Mouse (Mus musculus): ENCODE measurements around the gene Tmem178b. TPM values are rescaled to one million over a fixed set of nuclear protein-coding genes. Genes with fewer than 3 reads are reported as not detected.

The Tmem178b gene
- polyA plus RNA-seq, 1 experiment from 2014 or later: not detected

DNA sequence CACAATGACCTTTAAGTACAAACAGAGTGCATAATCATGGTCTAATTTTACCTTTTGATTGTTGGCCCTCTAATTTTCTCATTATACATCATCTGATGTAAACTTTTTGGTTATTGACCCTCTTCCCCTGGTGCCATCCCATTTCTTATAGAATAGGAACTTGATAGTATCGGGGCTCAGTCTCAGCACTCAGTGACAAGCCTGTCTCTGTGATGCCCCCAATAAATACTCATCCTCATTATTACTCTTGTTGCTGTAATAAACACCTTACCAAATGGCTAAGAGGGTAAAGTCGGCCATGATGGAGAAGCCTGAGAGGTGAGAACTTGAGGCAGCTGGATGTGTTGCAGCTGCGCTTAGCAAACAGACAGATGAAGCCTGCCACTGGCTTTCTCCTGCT lies 63.5 kb downstream of the Tmem178b start:
- no peaks in the 10 kb centered on the region for H3K27me3 ChIP-seq (ENCODE audit: insufficient read depth, low read length)
- H3K9me3 ChIP-seq (ENCODE audit: low read length): no peaks in the 10 kb centered on the region
- no peak overlapping the region for H3K9ac ChIP-seq (replicated peaks)
- 49% methylated on average over 3 of the region's 3 CpGs for WGBS (ENCODE audit: insufficient replicate concordance)
- H3K4me1 ChIP-seq (ENCODE audit: insufficient read depth): no peaks in the 10 kb centered on the region
- no peak for TF ChIP-seq CTCF (IDR thresholded peaks at IDR 0.05; ENCODE audit: low read depth)
- no peak for TF ChIP-seq EP300 (IDR thresholded peaks at IDR 0.05; ENCODE audit: low read depth)
- ATAC-seq (no peak), DNase-seq (no peak)
- H3K27ac ChIP-seq (ENCODE audit: low read depth): no peak overlapping the region
- H3K4me3 ChIP-seq (ENCODE audit: low read depth, low read length): no peak overlapping the region
- no peak overlapping the region for H3K4me2 ChIP-seq (ENCODE audit: low read depth, low read length)
- H3K36me3 ChIP-seq (replicated peaks; ENCODE audit: insufficient read depth, low read length): no peaks in the 10 kb centered on the region

DNA sequence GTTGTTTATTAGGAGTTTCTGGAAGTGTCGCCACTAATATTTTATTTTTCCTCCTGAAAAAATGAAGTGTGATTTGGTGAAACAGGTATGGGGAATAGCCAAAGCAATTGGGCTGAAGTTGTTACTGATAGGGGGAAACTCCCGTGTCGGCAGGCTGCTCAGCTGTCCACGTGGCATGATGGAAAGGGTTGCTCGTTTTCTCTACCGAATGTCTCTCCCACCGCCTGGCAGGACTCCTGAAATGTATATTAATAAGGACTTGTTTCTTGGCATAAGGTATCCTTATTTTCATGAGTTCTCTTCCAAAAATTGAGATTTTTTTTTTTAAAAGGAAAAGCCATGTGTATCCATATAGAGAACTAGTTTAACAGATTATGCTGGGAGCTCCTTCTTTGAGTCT lies 67.8 kb downstream of the Tmem178b start:
- Histone ChIP-seq H3K9ac (replicated peaks) (no peak overlapping the region), H3K27ac (ENCODE audit: low read depth) (no peak overlapping the region), H3K4me1 (ENCODE audit: insufficient read depth) (no peaks in the 10 kb centered on the region), H3K27me3 (ENCODE audit: insufficient read depth, low read length) (no peaks in the 10 kb centered on the region), H3K9me3 (ENCODE audit: low read length) (no peaks in the 10 kb centered on the region), H3K4me2 (ENCODE audit: low read depth, low read length) (no peak overlapping the region), H3K4me3 (ENCODE audit: low read depth, low read length) (no peak overlapping the region), H3K36me3 (replicated peaks; ENCODE audit: insufficient read depth, low read length) (no peaks in the 10 kb centered on the region)
- TF ChIP-seq CTCF (IDR thresholded peaks at IDR 0.05; ENCODE audit: low read depth) (no peak), EP300 (IDR thresholded peaks at IDR 0.05; ENCODE audit: low read depth) (no peak)
- ATAC-seq (no peak), DNase-seq (no peak)
- WGBS (ENCODE audit: insufficient replicate concordance): 82% methylated on average over 7 of the region's 7 CpGs

DNA sequence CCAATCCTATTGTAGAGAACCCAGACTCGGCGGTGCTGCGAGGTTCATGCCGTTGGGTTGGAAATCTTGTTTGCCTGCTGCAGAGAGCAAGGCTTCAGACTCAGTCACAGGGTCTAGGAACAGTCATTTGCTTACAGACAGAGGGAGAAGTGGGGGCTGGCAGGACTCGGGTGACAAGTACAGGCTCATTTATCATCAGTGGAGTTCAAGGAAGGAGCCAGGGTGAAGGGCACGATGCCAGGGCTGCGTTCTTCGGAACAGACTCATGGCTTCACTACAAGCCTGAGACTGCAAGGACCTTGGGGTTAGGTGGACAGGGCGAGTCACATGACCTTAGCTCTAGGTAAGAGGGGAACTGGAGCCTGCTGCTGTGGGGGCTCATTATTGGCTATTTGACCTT lies 71.8 kb downstream of the Tmem178b start:
- Histone ChIP-seq H3K36me3 (replicated peaks; ENCODE audit: insufficient read depth, low read length) (no peaks in the 10 kb centered on the region), H3K9me3 (ENCODE audit: low read length) (no peaks in the 10 kb centered on the region), H3K9ac (replicated peaks) (no peak overlapping the region), H3K27me3 (ENCODE audit: insufficient read depth, low read length) (no peaks in the 10 kb centered on the region), H3K4me3 (ENCODE audit: low read depth, low read length) (no peak overlapping the region), H3K4me1 (ENCODE audit: insufficient read depth) (no peaks in the 10 kb centered on the region), H3K4me2 (ENCODE audit: low read depth, low read length) (no peak overlapping the region), H3K27ac (ENCODE audit: low read depth) (no peak overlapping the region)
- WGBS (ENCODE audit: insufficient replicate concordance): 79% methylated on average over 9 of the region's 9 CpGs
- DNase-seq (no peak), ATAC-seq (no peak)
- no peak for TF ChIP-seq EP300 (IDR thresholded peaks at IDR 0.05; ENCODE audit: low read depth)

DNA sequence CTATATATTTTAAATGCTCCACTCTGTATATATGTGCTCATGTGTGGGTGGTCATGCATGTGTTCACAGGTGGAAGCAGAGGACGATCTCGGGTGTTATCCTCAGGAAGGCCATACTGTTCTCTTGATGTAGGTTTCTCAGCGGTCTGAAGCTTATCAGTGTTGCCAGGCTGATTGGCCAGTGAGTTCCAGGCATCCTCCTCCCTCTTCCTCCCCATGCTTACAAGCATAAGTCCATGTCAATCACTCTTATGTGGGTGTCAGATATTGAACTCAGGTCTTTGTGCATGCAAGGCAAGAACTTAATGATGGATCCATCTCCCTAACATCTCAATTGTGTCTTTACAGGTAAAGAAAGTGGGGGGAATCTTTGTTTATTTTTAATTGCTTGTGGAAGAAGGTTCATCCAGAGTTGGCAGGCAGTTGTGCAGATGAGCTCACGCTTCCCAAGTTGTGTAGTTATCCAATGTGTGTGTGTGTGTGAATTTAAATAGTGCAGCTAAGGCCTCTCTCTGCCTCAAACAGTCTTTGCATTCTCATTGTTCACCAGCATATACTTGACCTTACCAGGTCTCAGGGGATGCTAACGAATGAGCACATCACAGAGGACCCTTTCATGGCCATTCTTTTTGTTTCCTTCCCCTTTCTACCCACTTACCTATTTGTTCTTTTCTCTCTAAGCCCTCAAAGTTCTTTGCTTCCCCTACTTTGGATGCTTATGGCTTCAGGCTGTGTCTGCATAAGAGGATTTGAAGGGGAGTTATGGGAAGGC lies 72.8 kb downstream of the Tmem178b start:
- Histone ChIP-seq H3K27ac (ENCODE audit: low read depth) (no peak overlapping the region), H3K4me2 (ENCODE audit: low read depth, low read length) (no peak overlapping the region), H3K4me1 (ENCODE audit: insufficient read depth) (no peaks in the 10 kb centered on the region), H3K36me3 (replicated peaks; ENCODE audit: insufficient read depth, low read length) (no peaks in the 10 kb centered on the region), H3K27me3 (ENCODE audit: insufficient read depth, low read length) (no peaks in the 10 kb centered on the region), H3K9me3 (ENCODE audit: low read length) (no peaks in the 10 kb centered on the region), H3K4me3 (ENCODE audit: low read depth, low read length) (no peak overlapping the region), H3K9ac (replicated peaks) (no peak overlapping the region)
- DNase-seq: no peak
- TF ChIP-seq EP300 (IDR thresholded peaks at IDR 0.05; ENCODE audit: low read depth) (no peak), CTCF (IDR thresholded peaks at IDR 0.05; ENCODE audit: low read depth) (no peak)
- WGBS (ENCODE audit: insufficient replicate concordance): 61% methylated on average over 5 of the region's 5 CpGs
- no peak for ATAC-seq

DNA sequence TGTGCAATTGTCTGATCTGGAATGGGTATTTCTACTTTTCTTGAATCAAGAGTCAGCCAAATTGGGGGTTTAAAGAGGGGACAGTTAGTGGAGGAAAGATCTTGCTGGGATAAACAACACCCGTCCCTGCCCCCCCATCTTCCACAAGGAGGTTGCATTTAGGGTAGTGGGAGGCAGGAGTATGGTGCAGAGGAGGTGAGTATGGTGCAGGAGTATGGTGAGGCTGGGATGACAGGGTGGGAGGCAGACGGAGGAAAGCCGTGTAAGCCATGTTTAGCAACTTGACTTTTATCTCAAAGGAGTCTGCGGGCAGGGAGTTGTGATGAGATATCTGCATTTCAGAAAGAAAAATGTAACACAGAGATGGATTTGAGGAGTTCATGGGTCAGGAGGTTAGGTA lies 73.5 kb downstream of the Tmem178b start:
- no peak for ATAC-seq
- Histone ChIP-seq H3K9me3 (ENCODE audit: low read length) (no peaks in the 10 kb centered on the region), H3K9ac (replicated peaks) (no peak overlapping the region), H3K27me3 (ENCODE audit: insufficient read depth, low read length) (no peaks in the 10 kb centered on the region), H3K4me2 (ENCODE audit: low read depth, low read length) (no peak overlapping the region), H3K36me3 (replicated peaks; ENCODE audit: insufficient read depth, low read length) (no peaks in the 10 kb centered on the region), H3K27ac (ENCODE audit: low read depth) (no peak overlapping the region), H3K4me1 (ENCODE audit: insufficient read depth) (no peaks in the 10 kb centered on the region), H3K4me3 (ENCODE audit: low read depth, low read length) (no peak overlapping the region)
- WGBS (ENCODE audit: insufficient replicate concordance): 70% methylated on average over 4 of the region's 4 CpGs
- DNase-seq: no peak
- TF ChIP-seq CTCF (IDR thresholded peaks at IDR 0.05; ENCODE audit: low read depth) (no peak), EP300 (IDR thresholded peaks at IDR 0.05; ENCODE audit: low read depth) (no peak)

DNA sequence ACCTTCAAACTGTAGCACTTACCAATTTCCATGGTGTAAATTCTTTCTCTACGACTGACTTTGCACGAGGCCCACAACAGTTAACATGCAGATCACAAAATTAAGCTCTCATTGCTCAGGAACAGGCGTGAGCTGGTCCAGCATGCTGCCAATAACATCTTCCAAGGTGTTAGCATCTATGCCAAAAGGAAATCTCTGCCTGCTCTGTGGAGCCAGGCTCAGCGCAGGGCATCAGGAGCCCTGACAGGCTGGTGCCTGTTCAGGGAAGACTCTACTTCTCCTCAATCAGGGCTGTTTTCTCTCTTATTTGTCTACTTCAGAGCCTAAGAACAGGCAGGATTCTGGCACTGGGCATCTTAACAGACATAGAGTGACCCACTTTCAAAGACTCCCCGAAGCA lies 80.9 kb downstream of the Tmem178b start:
- Histone ChIP-seq H3K4me3 (ENCODE audit: low read depth, low read length) (no peak overlapping the region), H3K9me3 (ENCODE audit: low read length) (no peaks in the 10 kb centered on the region), H3K4me2 (ENCODE audit: low read depth, low read length) (no peak overlapping the region), H3K36me3 (replicated peaks; ENCODE audit: insufficient read depth, low read length) (no peaks in the 10 kb centered on the region), H3K4me1 (ENCODE audit: insufficient read depth) (no peaks in the 10 kb centered on the region), H3K27ac (ENCODE audit: low read depth) (no peak overlapping the region), H3K9ac (replicated peaks) (no peak overlapping the region), H3K27me3 (ENCODE audit: insufficient read depth, low read length) (no peaks in the 10 kb centered on the region)
- 73% methylated on average over 5 of the region's 5 CpGs for WGBS (ENCODE audit: insufficient replicate concordance)
- TF ChIP-seq CTCF (IDR thresholded peaks at IDR 0.05; ENCODE audit: low read depth) (no peak), EP300 (IDR thresholded peaks at IDR 0.05; ENCODE audit: low read depth) (no peak)
- ATAC-seq: no peak
- no peak for DNase-seq
